Mouse (Mus musculus) myocyte (in vitro differentiated cells): Measurements from ENCODE around the gene Dusp2.

ENCODE experiments used
- CEBPB ChIP-seq: IDR thresholded peaks from 2 replicates; pipeline ENCODE4 v1.6.1; 2011; ENCODE audit warnings: mild to moderate bottlenecking, moderate library complexity; ENCODE audit not compliant: poor library complexity, insufficient read depth, severe bottlenecking
- E2F4 ChIP-seq: IDR thresholded peaks from one replicate; pipeline ENCODE4 v1.6.1; 2011; ENCODE audit warnings: mild to moderate bottlenecking, control low read depth, moderate library complexity; ENCODE audit not compliant: insufficient read depth
- MAX ChIP-seq: IDR thresholded peaks from one replicate; pipeline ENCODE4 v1.6.1; 2011; ENCODE audit warnings: low read depth, mild to moderate bottlenecking, control low read depth
- MYOD1 ChIP-seq, 3 experiments: IDR thresholded peaks; one replicate each; pipeline ENCODE4 v1.6.1; 2011; ENCODE audit warnings: control low read depth in 2 of 3, low read depth in 2 of 3, mild to moderate bottlenecking in 2 of 3, moderate library complexity in 1 of 3; ENCODE audit not compliant: insufficient read length in 2 of 3, control insufficient read depth in 1 of 3
- MYOG ChIP-seq, 3 experiments: IDR thresholded peaks; one replicate each; pipeline ENCODE4 v1.6.1; 2011; ENCODE audit warnings: control low read depth in 2 of 3, low read depth in 2 of 3, mild to moderate bottlenecking in 2 of 3; ENCODE audit not compliant: insufficient read length in 2 of 3, control insufficient read depth in 1 of 3, insufficient read depth in 1 of 3
- POLR2A ChIP-seq: IDR thresholded peaks from one replicate; pipeline ENCODE4 v1.6.1; 2011; ENCODE audit warnings: low read depth, mild to moderate bottlenecking, control low read depth, moderate library complexity; ENCODE audit not compliant: insufficient read length
- POLR2AphosphoS2 ChIP-seq: IDR thresholded peaks from one replicate; pipeline ENCODE4 v1.6.1; 2011; ENCODE audit warnings: low read depth, control low read depth; ENCODE audit not compliant: insufficient read length
- REST ChIP-seq: IDR thresholded peaks from one replicate; pipeline ENCODE4 v1.6.1; 2011; ENCODE audit warnings: mild to moderate bottlenecking, control low read depth, moderate library complexity; ENCODE audit not compliant: insufficient read depth, insufficient read length
- TCF12 ChIP-seq: IDR thresholded peaks from one replicate; pipeline ENCODE4 v1.6.1; 2011; ENCODE audit warnings: mild to moderate bottlenecking, control low read depth; ENCODE audit not compliant: poor library complexity, insufficient read depth, severe bottlenecking
- TCF3 ChIP-seq: IDR thresholded peaks from one replicate; pipeline ENCODE4 v1.6.1; 2011; ENCODE audit warnings: low read depth, control low read depth; ENCODE audit not compliant: insufficient read length
- USF1 ChIP-seq: IDR thresholded peaks from one replicate; pipeline ENCODE4 v1.6.1; 2011; ENCODE audit warnings: low read depth, mild to moderate bottlenecking, control low read depth, moderate library complexity

- TF ChIP-seq USF1 (no peak), POLR2A (no peak), E2F4 (no peak), REST (no peak), TCF12 (no peak), MAX (no peak), MYOG (IDR thresholded peaks at IDR 0.05; ENCODE audit: control insufficient read depth in 1 of 3, insufficient read depth in 1 of 3, insufficient read length in 2 of 3, low read depth in 2 of 3) (no peak), TCF3 (no peak), POLR2AphosphoS2 (no peak), MYOD1 (IDR thresholded peaks at IDR 0.05; ENCODE audit: control insufficient read depth in 1 of 3, insufficient read length in 2 of 3, low read depth in 2 of 3) (no peak), CEBPB (no peak)
Observed at GRCm38 (mm10) chr2:127324456-127324855, 11.5 kb upstream of the Dusp2 start.
